Mouse (Mus musculus) heart, postnatal 0 days (tissue): Measurements from ENCODE around the gene 1500009C09Rik. TPM values are rescaled to one million over a fixed set of nuclear protein-coding genes. Genes with fewer than 3 reads are reported as not detected.

Experiments used
- ATAC-seq: fragments of 200-750 bp; cut with Nextera tagmentation; 2 replicates; pipeline ENCODE4 v1.8.0; 2017; ENCODE audit warnings: low read depth, moderate number of reproducible peaks, moderate library complexity; ENCODE audit not compliant: insufficient read depth
- DNase-seq: peaks from one replicate; pipeline ENCODE4 v3.0.0-alpha.2; 2016; ENCODE audit warnings: low spot score
- H3K27ac ChIP-seq: fragments of 300-500 bp; sonication (generic); 2 replicates; pipeline ENCODE4 v1.5.1; 2014; ENCODE audit warnings: low read depth, mild to moderate bottlenecking
- H3K27me3 ChIP-seq: fragments of 300-500 bp; sonication (generic); 2 replicates; pipeline ENCODE4 v1.6.1; 2014; ENCODE audit warnings: low read length, mixed read lengths; ENCODE audit not compliant: control insufficient read depth, insufficient read depth
- H3K36me3 ChIP-seq: fragments of 300-500 bp; sonication (generic); replicated peaks from 2 replicates; pipeline ENCODE4 v1.6.1; 2014; ENCODE audit warnings: low read length, mixed read lengths; ENCODE audit not compliant: control insufficient read depth, insufficient read depth
- H3K4me1 ChIP-seq: fragments of 300-500 bp; sonication (generic); 2 replicates; pipeline ENCODE4 v1.6.1; 2014; ENCODE audit warnings: antibody characterized with exemption; ENCODE audit not compliant: control insufficient read depth, insufficient read depth
- H3K4me2 ChIP-seq: fragments of 300-500 bp; sonication (generic); 2 replicates; pipeline ENCODE4 v1.6.1; 2014; ENCODE audit warnings: low read depth, mild to moderate bottlenecking, low read length, moderate library complexity
- H3K4me3 ChIP-seq: fragments of 300-500 bp; sonication (generic); 2 replicates; pipeline ENCODE4 v1.5.1; 2014; ENCODE audit warnings: low read depth, low read length
- H3K9ac ChIP-seq: fragments of 300-500 bp; sonication (generic); replicated peaks from 2 replicates; pipeline ENCODE4 v1.6.1; 2014; ENCODE audit warnings: low read depth, low read length, mixed read lengths
- H3K9me3 ChIP-seq: fragments of 300-500 bp; sonication (generic); replicated peaks from 2 replicates; pipeline ENCODE4 v1.6.1; 2016; ENCODE audit warnings: low read length; ENCODE audit not compliant: control insufficient read depth
- CTCF ChIP-seq: IDR thresholded peaks from 2 replicates; pipeline ENCODE4 v1.5.1; 2016; ENCODE audit warnings: antibody characterized with exemption, control low read depth, low read depth
- EP300 ChIP-seq: IDR thresholded peaks from 2 replicates; pipeline ENCODE4 v1.6.1; 2016; ENCODE audit warnings: antibody characterized with exemption, low read depth
- WGBS: fragments of 180-500 bp; shearing (Covaris S2); extraction: QIAGEN DNeasy Blood & Tissue Kit; methylation state at CpG from one replicate; pipeline ENCODE4 v1.1.7; 2014; 5-methylcytosine and 5-hydroxymethylcytosine counted together
- polyA plus RNA-seq: library from polyadenylated mRNA; unstranded; fragments of >200 nt; fragmentation: Nextera tagmentation; extraction: Ambion mirVana; gene quantifications from 2 replicates; pipeline ENCODE4 v1.2.1, GENCODE M21; 2015
- total RNA-seq: library from RNA; depleted of rRNA; stranded (reverse); fragments of >200 nt; gene quantifications from 2 replicates; pipeline ENCODE4 v1.2.3, GENCODE M21; 2014; ENCODE audit warnings: low replicate concordance

The 1500009C09Rik gene
- total and polyA plus RNA-seq, 2 experiments from 2014 or later: not detected

- TF ChIP-seq EP300 (no peak), CTCF (no peak)
- no peak for ATAC-seq
- WGBS: 3% methylated on average over 11 of the region's 11 CpGs
Observed at GRCm38 (mm10) chr15:82211281-82211680, 40.9 kb upstream of the 1500009C09Rik start.

GRCm38 (mm10) chr15:82211911-82212751, 40.1 kb upstream of the 1500009C09Rik start:
- Histone ChIP-seq H3K9ac (no peak overlapping the region), H3K4me2 (peak overlapping the region; percentile 72), H3K4me3 (peak overlapping the region; percentile 51), H3K27ac (no peak overlapping the region), H3K27me3 (peaks cover 95% of the 10 kb centered on the region), H3K9me3 (no peaks in the 10 kb centered on the region), H3K36me3 (no peaks in the 10 kb centered on the region), H3K4me1 (peaks cover 15% of the 10 kb centered on the region)
- no peak for DNase-seq
- WGBS: under 1% methylated on average over 105 of the region's 112 CpGs
- TF ChIP-seq CTCF (0 out of 2 replicates have a peak, but pooled peaks have one; percentile 22), EP300 (no peak)
- ATAC-seq: peak; percentile 42

More at GRCm38 (mm10) chr15:82211281-82211680, 40.9 kb upstream of the 1500009C09Rik start:
- DNase-seq: no peak
- Histone ChIP-seq H3K36me3 (no peaks in the 10 kb centered on the region), H3K4me1 (peaks cover 21% of the 10 kb centered on the region), H3K27me3 (peaks cover 89% of the 10 kb centered on the region), H3K4me3 (peak overlapping the region; percentile 51), H3K27ac (no peak overlapping the region), H3K9ac (no peak overlapping the region), H3K4me2 (peak overlapping the region; percentile 72), H3K9me3 (no peaks in the 10 kb centered on the region)

- no peaks in the 10 kb centered on the region for H3K36me3 ChIP-seq
- ATAC-seq (no peak), DNase-seq (no peak)
- no peak within 1 kb of the TSS for H3K27ac ChIP-seq
- WGBS: under 1% methylated on average over 22 of the region's 34 CpGs
- H3K4me2 ChIP-seq: peak within 1 kb of the TSS; percentile 72
- peaks cover 92% of the 10 kb centered on the region for H3K27me3 ChIP-seq
- no peak within 1 kb of the TSS for H3K9ac ChIP-seq
- TF ChIP-seq CTCF (no peak), EP300 (no peak)
- H3K9me3 ChIP-seq: no peaks in the 10 kb centered on the region
- peaks cover 14% of the 10 kb centered on the region for H3K4me1 ChIP-seq
- H3K4me3 ChIP-seq: peak within 1 kb of the TSS; percentile 51
Observed at GRCm38 (mm10) chr15:82212752-82213063, 39.5 kb upstream of the 1500009C09Rik start, which contains the start of gene Shisa8. Gene Shisa8, minus strand, starts transcription at chr15:82212815.

DNA sequence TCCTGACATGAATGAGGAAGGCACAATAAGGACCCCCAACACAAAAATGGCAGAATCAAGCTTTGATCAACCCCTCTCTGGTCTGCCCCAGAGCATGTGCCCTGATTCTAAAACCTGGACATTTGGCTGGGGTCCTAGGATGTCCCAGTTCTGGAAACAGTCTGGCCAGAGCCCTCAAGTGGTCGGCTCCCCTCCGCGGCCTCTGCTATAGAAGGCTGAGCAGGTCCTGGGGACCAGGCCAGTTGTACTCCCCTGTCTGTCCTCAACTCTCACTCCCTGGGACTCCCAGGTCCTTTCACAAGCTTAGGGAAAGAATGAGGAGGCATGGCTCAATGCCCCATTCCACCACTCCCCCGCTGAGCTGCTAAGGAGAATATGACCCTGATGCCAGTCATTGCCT, 39.0 kb upstream of the 1500009C09Rik start:
- H3K27ac ChIP-seq: no peak overlapping the region
- no peak overlapping the region for H3K4me2 ChIP-seq
- no peak for TF ChIP-seq CTCF
- no peaks in the 10 kb centered on the region for H3K9me3 ChIP-seq
- H3K9ac ChIP-seq: no peak overlapping the region
- 28% methylated on average over 4 of the region's 4 CpGs for WGBS
- DNase-seq (no peak), ATAC-seq (no peak)
- H3K4me1 ChIP-seq: peaks cover 14% of the 10 kb centered on the region
- H3K36me3 ChIP-seq: no peaks in the 10 kb centered on the region
- H3K27me3 ChIP-seq: peaks cover 92% of the 10 kb centered on the region
- H3K4me3 ChIP-seq: no peak overlapping the region

- no peaks in the 10 kb centered on the region for H3K9me3 ChIP-seq
- H3K4me2 ChIP-seq: no peak overlapping the region
- H3K27me3 ChIP-seq: peaks cover 85% of the 10 kb centered on the region
- no peaks in the 10 kb centered on the region for H3K36me3 ChIP-seq
- 33% methylated on average over 11 of the region's 11 CpGs for WGBS
- no peak overlapping the region for H3K27ac ChIP-seq
- ATAC-seq: no peak
- TF ChIP-seq CTCF (no peak), EP300 (no peak)
- H3K9ac ChIP-seq: no peak overlapping the region
- H3K4me3 ChIP-seq: no peak overlapping the region
- DNase-seq: no peak
- H3K4me1 ChIP-seq: peaks cover 14% of the 10 kb centered on the region
Observed at GRCm38 (mm10) chr15:82215332-82216046, 36.7 kb upstream of the 1500009C09Rik start.
